Mouse (Mus musculus) urinary bladder, postnatal 14 days (tissue): ENCODE measurements at regions not wholly inside any gene's neighbourhood (a gene's known extent, or its start where the extent isn't known, plus 50 kb on each side); places are given as distances from the start of the nearest gene placed in this dataset.

Experiments used
- DNase-seq: peaks from one replicate; pipeline ENCODE4 v3.0.0; 2021; ENCODE audit warnings: low spot score

- no peak for DNase-seq
These were observed 235.3 kb downstream of the Mycn start for GRCm38 (mm10) chr12:12706326-12706920.

- DNase-seq = no peak
These were observed 240.0 kb downstream of the Mycn start for GRCm38 (mm10) chr12:12701735-12702134.

DNA sequence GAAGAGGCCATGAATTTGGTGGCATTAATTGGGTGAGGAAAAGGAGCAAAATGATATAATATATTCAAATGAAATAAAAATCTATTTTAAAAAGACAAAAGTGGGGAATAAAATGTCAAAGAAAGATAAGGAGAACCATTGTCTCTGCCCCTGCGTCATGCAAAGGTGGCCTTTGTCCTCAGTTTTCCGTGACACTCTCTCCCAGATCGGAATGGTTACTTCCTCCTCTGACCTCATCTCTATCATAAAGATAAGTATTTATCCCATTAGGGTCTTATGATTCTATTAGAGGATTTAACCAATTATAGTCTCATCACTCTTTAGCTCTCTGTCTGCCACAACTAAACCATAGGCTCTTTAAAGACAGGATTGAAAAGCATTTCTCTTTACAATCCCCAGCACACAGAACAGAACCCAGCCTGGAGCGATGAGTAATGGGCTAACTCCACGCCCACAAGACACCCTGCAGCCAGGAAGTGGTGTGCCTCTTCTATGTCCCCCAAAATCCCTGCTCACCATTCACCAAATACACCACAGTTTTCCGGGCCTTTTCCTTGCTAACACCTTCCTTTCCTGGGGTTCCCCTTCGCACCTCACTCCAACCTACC, 240.6 kb downstream of the Mycn start:
- DNase-seq = no peak

- no peak for DNase-seq
These were observed 247.6 kb downstream of the Mycn start for GRCm38 (mm10) chr12:12693838-12694777.

GRCm38 (mm10) chr12:12687376-12687775, 254.3 kb downstream of the Mycn start:
- no peak for DNase-seq

- no peak for DNase-seq
These were observed 256.5 kb downstream of the Mycn start for GRCm38 (mm10) chr12:12685217-12685522.

DNA sequence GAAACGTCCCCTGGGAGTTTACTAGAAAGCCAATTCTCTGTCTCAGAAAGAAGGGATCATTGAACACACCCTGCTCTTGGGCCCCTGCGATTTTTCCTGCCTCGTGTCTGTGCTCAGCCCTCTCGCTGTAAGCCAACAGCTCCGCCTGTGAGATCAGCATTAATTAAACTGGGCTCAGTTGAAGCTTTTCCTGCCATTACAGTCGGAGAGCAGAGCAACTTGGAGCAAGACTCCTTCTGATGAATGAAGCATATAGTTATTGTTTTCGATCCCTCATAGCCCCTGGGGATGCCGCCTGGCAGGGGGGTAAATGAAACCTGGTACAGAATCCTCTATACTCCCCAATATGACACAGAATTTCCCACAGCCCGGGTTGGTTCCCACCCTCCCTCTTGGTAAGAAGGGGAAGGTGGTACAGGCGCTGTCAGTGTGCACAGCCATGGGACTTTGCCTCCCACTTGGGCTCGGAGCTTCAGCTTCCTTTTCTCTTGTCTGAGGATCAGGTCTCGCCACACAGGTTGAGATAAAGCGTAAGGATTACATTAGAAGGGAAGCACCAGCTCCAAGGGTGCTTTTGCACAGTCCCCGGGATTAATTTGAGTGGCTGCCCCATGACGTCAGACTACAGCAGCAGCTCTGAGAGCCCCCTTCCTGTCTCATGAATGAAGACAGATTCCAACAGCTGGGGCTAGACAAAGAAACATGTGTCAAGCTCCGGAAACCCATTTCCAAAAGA, 257.1 kb downstream of the Mycn start:
- DNase-seq = no peak

- DNase-seq = no peak
These were observed 257.8 kb downstream of the Mycn start for GRCm38 (mm10) chr12:12683733-12684470.

- DNase-seq = no peak
These were observed 260.6 kb downstream of the Mycn start for GRCm38 (mm10) chr12:12681101-12681500.

- DNase-seq = no peak
These were observed 261.3 kb downstream of the Mycn start for GRCm38 (mm10) chr12:12680371-12680921.

DNA sequence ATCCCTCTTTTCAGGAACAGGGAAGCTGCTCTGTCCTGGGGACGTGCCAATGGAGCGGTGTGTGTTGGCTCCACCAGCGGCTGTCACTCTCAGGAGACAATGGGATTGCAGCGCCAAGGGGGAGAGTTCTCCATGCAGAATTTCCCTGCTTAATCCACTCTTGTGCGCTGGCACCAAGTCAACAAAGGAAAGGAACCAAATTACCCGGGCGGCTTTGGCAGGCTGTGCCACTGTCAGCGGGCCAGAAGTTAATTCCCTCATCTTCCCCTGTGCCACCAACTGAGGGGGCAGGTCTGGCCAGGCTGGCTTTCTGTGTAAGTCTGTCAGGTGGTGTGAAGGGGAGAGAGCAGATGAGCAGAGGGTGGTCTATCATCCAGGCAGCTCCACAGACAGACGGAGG, 265.0 kb downstream of the Mycn start:
- no peak for DNase-seq

- DNase-seq = peak; percentile 19
These were observed 271.8 kb downstream of the Mycn start for GRCm38 (mm10) chr12:12669931-12670330.

DNA sequence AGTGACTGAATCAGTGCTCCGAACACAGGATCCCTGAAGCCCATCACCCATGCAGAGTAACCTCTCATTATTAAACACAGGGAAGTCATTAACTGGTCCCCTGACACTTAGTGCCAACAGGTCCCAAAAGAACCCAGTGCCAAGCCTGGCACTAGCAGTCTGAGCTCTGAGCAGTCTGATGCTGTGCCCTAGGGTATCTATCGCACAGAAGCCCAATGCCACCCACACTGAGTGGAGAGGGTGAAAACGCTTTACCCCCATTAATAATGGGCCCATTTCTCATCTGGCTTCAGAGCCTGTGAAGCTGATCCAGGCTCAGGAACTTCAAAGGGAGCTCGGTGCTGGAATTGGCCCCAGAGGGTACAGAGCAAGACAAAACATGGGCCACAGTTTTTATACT, 272.8 kb downstream of the Mycn start:
- no peak for DNase-seq

DNA sequence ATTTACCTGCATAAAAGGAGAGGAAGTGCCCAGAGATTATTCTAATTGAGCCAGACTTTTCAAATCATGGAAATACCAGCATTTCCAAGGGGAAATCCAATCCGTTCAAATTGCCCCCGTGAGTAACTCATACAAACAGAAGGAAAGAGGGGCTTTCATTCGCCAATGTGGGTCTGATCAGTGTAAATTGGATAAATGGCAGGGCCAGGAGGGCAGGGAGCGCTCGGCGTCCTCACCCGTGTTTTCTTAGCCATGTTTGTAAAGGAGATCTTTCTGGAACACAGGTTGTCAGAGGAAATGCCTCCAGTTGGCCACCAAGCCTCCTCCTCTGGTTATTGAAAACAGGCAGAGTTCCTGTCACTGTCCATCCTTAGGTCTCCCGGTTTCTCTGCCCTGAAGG, 286.1 kb downstream of the Mycn start:
- DNase-seq = no peak

DNA sequence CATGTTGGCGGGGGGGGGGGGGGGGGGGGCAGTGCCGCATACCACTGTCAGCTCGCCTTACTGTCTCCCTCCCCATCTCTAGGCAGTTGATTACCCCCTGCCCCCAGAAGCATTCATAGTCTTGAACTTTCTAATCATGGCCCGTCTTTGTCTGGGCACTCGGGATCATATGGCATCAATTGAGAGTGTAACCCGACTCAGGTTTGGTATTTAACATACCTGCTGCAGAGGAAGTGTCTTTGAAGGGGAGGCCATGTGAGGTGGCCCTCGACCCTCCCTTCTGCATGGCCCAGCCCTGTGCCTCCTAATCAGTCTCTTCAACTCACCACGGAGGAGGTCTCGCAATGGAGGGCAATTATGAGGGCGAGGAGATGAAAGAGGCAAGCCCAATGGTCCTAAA, 286.5 kb downstream of the Mycn start:
- no peak for DNase-seq

- no peak for DNase-seq
These were observed 289.4 kb downstream of the Mycn start for GRCm38 (mm10) chr12:12652361-12652760.

- no peak for DNase-seq
These were observed 291.4 kb downstream of the Mycn start for GRCm38 (mm10) chr12:12650309-12650708.

- DNase-seq = no peak
These were observed 294.2 kb downstream of the Mycn start for GRCm38 (mm10) chr12:12647467-12647866.

DNA sequence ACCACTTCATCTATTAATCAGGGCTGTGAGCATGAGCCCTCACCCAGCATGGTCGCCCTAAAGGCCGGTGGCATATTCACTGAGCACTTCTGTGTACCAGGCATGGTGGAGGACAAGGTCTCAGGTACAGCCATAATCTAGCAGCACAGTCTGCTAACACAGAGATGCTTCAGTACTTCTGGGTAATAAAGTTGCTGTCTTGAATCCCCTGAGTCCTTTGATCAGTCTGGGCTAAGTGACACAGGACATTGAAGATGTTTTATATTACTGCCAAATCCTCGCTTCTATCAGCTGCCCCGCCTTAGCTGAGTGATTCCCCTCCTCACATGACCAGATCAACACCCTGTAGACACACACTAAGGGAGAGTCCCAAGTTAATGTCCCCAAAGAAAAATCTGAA, 296.5 kb downstream of the Mycn start:
- DNase-seq = no peak

DNA sequence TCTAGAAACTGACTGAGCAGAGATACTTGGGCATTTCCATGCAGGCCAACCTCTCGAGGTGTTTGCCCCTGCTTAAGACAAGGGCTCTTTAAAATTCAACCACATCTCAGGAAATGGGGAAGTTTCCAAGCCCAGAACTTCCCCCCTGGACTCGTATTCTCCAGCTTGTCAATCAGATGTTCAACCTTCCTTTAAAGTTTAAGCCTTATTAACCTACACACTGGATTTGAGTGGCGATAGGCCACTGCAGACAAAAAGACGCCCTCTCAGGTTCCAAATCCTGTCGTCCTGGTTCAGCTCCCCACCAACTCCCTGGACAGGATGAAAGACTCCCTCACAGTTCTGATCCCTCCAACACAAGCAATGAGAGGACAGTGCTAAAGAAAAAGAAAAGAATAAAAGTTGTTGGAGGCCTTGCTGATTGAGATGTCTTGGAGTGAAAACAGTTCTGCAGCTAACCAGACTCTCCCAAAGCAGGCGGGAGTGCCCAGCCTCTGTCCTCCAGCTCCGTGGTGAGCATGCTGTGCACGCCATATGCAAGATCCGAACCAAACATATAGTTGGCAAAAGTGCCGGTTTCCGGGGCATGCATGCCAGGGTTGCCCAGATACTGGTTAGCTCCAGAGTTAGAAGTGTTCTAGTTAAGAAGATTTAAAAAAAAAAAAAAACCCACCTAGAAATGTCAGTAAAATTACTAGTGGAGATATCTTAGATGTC, 298.3 kb downstream of the Mycn start:
- DNase-seq = no peak

DNA sequence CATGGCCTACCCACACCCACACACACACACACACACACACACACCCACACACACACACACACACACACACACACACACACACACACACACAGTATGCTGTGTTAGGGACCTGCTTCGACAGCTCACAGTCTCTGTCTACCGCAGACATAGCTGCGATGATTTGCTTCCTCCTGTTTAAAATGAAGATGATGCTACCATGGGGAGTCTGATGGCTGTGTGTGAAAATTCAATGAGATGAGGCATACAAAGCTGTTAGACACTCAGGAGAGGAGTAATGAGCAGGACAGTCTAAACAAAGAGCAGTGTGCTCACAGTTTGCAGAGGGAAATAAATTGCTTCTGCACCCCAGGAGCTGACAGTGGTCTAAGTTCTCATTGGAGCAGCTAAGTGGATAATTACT, 306.4 kb downstream of the Mycn start:
- no peak for DNase-seq
